Mouse (Mus musculus) forebrain, embryonic 11.5 days (tissue): ENCODE results near the gene Slc19a1. TPM values are rescaled to one million over a fixed set of nuclear protein-coding genes. Genes with fewer than 3 reads are reported as not detected.

Experiments used
- ATAC-seq: fragments of 200-750 bp; cut with Nextera tagmentation; replicated peaks from 2 replicates; pipeline ENCODE4 v1.8.0; 2017; ENCODE audit warnings: moderate TSS enrichment; ENCODE audit not compliant: low FRiP score
- DNase-seq: peaks from one replicate; pipeline ENCODE4 v3.0.0-alpha.2; 2017; ENCODE audit warnings: low spot score
- H3K27ac ChIP-seq: fragments of 300-500 bp; sonication (generic); 2 replicates; pipeline ENCODE4 v1.5.1; 2014; ENCODE audit warnings: low read depth, low read length
- H3K27me3 ChIP-seq: fragments of 300-500 bp; sonication (generic); 2 replicates; pipeline ENCODE4 v1.6.1; 2014; ENCODE audit warnings: mild to moderate bottlenecking, low read length, mixed read lengths; ENCODE audit not compliant: control insufficient read depth, insufficient read depth
- H3K36me3 ChIP-seq: fragments of 300-500 bp; sonication (generic); 2 replicates; pipeline ENCODE4 v1.6.1; 2014; ENCODE audit warnings: mild to moderate bottlenecking, low read length, moderate library complexity, mixed read lengths; ENCODE audit not compliant: control insufficient read depth, insufficient read depth
- H3K4me1 ChIP-seq: fragments of 300-500 bp; sonication (generic); replicated peaks from 2 replicates; pipeline ENCODE4 v1.6.1; 2014; ENCODE audit warnings: low read length, mixed read lengths; ENCODE audit not compliant: control insufficient read depth, insufficient read depth
- H3K4me2 ChIP-seq: fragments of 300-500 bp; sonication (generic); 2 replicates; pipeline ENCODE4 v1.6.1; 2014; ENCODE audit warnings: low read depth, mild to moderate bottlenecking, low read length, moderate library complexity, mixed read lengths; ENCODE audit not compliant: severe bottlenecking
- H3K4me3 ChIP-seq: fragments of 300-500 bp; sonication (generic); 2 replicates; pipeline ENCODE4 v1.5.1; 2014; ENCODE audit warnings: low read depth, low read length
- H3K9ac ChIP-seq: fragments of 300-500 bp; sonication (generic); 2 replicates; pipeline ENCODE4 v1.6.1; 2014; ENCODE audit warnings: low read length
- H3K9me3 ChIP-seq: fragments of 300-500 bp; sonication (generic); 2 replicates; pipeline ENCODE4 v1.6.1; 2016; ENCODE audit warnings: low read length, mixed read lengths; ENCODE audit not compliant: control insufficient read depth
- WGBS: fragments of 180-500 bp; shearing (Covaris S2); extraction: QIAGEN DNeasy Blood & Tissue Kit; methylation state at CpG from one replicate; pipeline ENCODE4 v1.1.7; 2014; 5-methylcytosine and 5-hydroxymethylcytosine counted together
- polyA plus RNA-seq: library from polyadenylated mRNA; unstranded; fragments of >200 nt; fragmentation: Nextera tagmentation; extraction: Ambion mirVana; gene quantifications from 2 replicates; pipeline ENCODE4 v1.2.1, GENCODE M21; 2014

Gene Slc19a1
- polyA plus RNA-seq, 1 experiment from 2014 or later = 34.8 TPM

DNA sequence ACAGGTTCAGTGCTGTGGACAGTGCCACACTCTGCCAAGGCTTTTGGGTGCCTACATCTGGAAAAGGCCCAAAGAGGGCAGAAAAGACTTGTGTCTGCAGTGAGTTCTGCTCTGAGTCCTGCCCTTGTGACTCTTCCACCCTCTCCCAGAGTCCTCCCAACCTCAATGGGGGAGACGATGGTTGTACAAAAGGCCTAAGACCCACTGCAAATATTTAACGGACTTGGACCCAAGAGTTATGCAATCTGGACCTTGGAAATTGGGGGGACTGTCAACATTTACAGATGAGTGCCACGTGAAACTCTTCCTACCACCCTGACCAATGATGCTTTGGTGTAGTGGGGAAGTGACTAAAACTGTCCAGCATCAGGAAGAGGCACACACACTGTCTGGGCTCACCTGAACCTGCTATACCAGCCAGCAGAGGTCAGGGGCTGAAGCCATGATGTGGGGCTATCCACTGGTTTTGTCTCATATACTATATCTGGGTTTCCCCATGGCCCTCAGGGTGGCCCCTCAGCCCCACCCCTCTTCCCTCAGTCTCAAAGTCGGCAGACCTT lies 59.6 kb downstream of the Slc19a1 start:
- no peaks in the 10 kb centered on the region; the same call in 1 of the 2 replicates for H3K36me3 ChIP-seq
- DNase-seq = no peak
- H3K9ac ChIP-seq = no peak overlapping the region
- 93% methylated on average over 4 of the region's 4 CpGs for WGBS
- H3K9me3 ChIP-seq = peaks cover 4% of the 10 kb centered on the region; the same call in 1 of the 2 replicates
- no peak overlapping the region for H3K4me2 ChIP-seq
- no peak overlapping the region for H3K27ac ChIP-seq
- ATAC-seq = no peak
- H3K4me1 ChIP-seq = no peaks in the 10 kb centered on the region
- no peaks in the 10 kb centered on the region for H3K27me3 ChIP-seq
- no peak overlapping the region for H3K4me3 ChIP-seq

- ATAC-seq (no peak), DNase-seq (no peak)
- no peaks in the 10 kb centered on the region for H3K27me3 ChIP-seq
- H3K4me3 ChIP-seq = no peak overlapping the region
- no peak overlapping the region for H3K27ac ChIP-seq
- no peak overlapping the region for H3K9ac ChIP-seq
- no peak overlapping the region for H3K4me2 ChIP-seq
- no peaks in the 10 kb centered on the region for H3K4me1 ChIP-seq
- H3K9me3 ChIP-seq = peaks cover 4% of the 10 kb centered on the region; the same call in 1 of the 2 replicates
- no peaks in the 10 kb centered on the region; the same call in 1 of the 2 replicates for H3K36me3 ChIP-seq
Measured at GRCm38 (mm10) chr10:77093817-77094216, 61.8 kb downstream of the Slc19a1 start.

DNA sequence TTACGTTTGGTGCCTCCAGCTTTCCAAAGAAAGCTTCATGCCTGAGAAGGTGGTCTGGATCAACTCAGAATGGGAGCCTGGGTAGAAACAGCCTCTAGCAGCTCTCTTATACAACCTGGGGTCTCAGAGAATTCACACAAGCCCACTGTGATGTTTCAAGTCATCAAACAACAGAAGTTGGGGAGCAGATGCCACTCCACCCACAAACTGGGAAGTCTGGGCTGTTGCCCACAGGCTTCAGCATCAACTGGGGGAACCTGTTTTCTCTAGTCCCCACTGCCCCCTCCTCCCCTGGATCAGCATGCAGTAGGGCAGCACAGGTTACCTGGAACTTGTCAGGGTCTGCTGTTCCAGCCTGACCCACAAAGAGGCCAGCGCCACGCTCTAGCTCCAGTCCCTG lies 63.6 kb downstream of the Slc19a1 start:
- Histone ChIP-seq H3K9me3 (peaks cover 4% of the 10 kb centered on the region; the same call in 1 of the 2 replicates), H3K27ac (no peak overlapping the region), H3K4me3 (no peak overlapping the region), H3K36me3 (no peaks in the 10 kb centered on the region; the same call in 1 of the 2 replicates), H3K9ac (no peak overlapping the region), H3K27me3 (no peaks in the 10 kb centered on the region), H3K4me2 (no peak overlapping the region), H3K4me1 (no peaks in the 10 kb centered on the region)
- ATAC-seq (no peak), DNase-seq (no peak)
- WGBS = 89% methylated on average over 3 of the region's 3 CpGs

DNA sequence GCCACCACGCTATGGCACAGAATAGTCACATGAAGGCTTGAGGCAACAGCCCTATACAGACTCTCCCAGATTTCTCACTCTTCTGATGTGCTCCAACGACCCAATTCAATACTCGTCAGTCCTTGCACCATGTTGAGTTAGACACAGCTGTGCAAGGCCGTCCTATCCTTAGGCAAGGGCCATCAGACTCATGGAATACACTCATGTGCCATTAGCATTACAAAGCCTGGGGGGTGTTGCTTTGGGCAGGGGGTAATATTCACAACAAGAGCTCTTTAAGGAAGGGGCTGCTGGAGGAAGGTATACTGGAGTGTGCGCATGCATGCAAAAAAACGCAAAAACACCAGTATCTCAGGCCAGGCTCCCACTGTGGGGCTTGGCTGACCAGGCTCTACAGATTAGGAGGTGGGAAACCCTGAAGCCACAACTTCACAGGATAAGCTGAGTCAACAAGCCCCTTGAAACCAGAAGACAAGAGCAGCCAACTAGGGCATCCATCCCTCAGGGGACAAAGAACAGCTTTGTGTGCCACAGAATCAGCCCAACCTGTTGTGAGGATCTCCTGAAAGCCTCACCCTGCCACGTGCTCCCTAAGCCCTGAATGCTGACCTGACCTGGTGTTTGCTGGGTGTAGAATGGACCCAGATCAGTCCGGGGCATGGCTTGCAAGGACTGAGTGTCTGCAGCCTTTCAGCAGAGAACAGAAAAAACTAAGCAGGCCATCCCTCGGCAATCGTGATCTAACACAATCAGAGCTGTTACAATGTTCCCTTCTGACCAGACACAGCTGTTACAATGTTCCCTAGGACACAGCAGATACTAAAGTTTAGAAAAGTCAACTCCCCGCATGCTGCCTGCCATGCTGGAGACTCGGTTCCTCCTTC lies 65.2 kb downstream of the Slc19a1 start:
- 62% methylated on average over 12 of the region's 12 CpGs for WGBS
- no peak overlapping the region for H3K4me2 ChIP-seq
- H3K36me3 ChIP-seq = no peaks in the 10 kb centered on the region; the same call in 1 of the 2 replicates
- H3K27ac ChIP-seq = no peak overlapping the region
- DNase-seq = no peak
- peaks cover 4% of the 10 kb centered on the region; the same call in 1 of the 2 replicates for H3K9me3 ChIP-seq
- no peaks in the 10 kb centered on the region for H3K4me1 ChIP-seq
- no peaks in the 10 kb centered on the region for H3K27me3 ChIP-seq
- no peak overlapping the region for H3K9ac ChIP-seq
- no peak overlapping the region for H3K4me3 ChIP-seq
- no peak for ATAC-seq

- Histone ChIP-seq H3K9ac (no peak overlapping the region), H3K4me1 (no peaks in the 10 kb centered on the region), H3K36me3 (no peaks in the 10 kb centered on the region; the same call in 1 of the 2 replicates), H3K9me3 (peaks cover 3% of the 10 kb centered on the region; the same call in 1 of the 2 replicates), H3K4me2 (no peak overlapping the region), H3K27ac (no peak overlapping the region), H3K27me3 (no peaks in the 10 kb centered on the region), H3K4me3 (no peak overlapping the region)
- DNase-seq (no peak), ATAC-seq (no peak)
- WGBS = 88% methylated on average over 4 of the region's 4 CpGs
Measured at GRCm38 (mm10) chr10:77097890-77098200, 65.8 kb downstream of the Slc19a1 start.

GRCm38 (mm10) chr10:77098619-77099018 lies 66.6 kb downstream of the Slc19a1 start:
- no peaks in the 10 kb centered on the region; the same call in 1 of the 2 replicates for H3K36me3 ChIP-seq

GRCm38 (mm10) chr10:77099777-77100176 lies 67.7 kb downstream of the Slc19a1 start:
- no peaks in the 10 kb centered on the region; the same call in 1 of the 2 replicates for H3K36me3 ChIP-seq
- no peaks in the 10 kb centered on the region for H3K9me3 ChIP-seq
- H3K27me3 ChIP-seq = no peaks in the 10 kb centered on the region
- H3K4me3 ChIP-seq = no peak overlapping the region
- WGBS = 81% methylated on average over 4 of the region's 4 CpGs
- DNase-seq = no peak
- no peak overlapping the region for H3K9ac ChIP-seq
- H3K4me2 ChIP-seq = no peak overlapping the region
- no peak for ATAC-seq
- no peak overlapping the region for H3K27ac ChIP-seq
- H3K4me1 ChIP-seq = no peaks in the 10 kb centered on the region

More at GRCm38 (mm10) chr10:77098619-77099018, 66.6 kb downstream of the Slc19a1 start:
- ATAC-seq = no peak
- Histone ChIP-seq H3K4me2 (no peak overlapping the region), H3K9me3 (no peaks in the 10 kb centered on the region), H3K9ac (no peak overlapping the region), H3K27me3 (no peaks in the 10 kb centered on the region), H3K4me3 (no peak overlapping the region), H3K27ac (no peak overlapping the region), H3K4me1 (no peaks in the 10 kb centered on the region)
- no peak for DNase-seq
- 98% methylated on average over 2 of the region's 2 CpGs for WGBS

DNA sequence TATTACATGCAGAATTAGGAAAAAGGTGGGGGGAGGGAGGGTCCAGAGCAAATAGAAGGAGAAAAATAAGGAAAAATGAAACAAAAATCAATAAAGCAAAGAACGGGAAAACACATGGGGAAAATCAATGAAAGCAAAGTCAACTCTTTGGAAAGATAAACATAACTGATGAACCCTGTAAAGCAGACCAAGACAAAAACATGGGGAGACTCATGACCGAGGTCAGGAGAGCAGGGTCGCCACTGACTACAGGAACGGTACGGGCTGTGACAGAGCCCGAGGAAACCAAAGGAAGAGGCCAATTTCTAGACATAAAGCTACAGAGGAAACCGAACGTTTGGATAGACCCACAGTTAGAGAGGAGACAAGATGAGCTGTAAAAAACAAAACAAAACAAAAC lies 71.6 kb downstream of the Slc19a1 start:
- no peak for ATAC-seq
- Histone ChIP-seq H3K27ac (no peak overlapping the region), H3K36me3 (no peaks in the 10 kb centered on the region), H3K4me1 (no peaks in the 10 kb centered on the region), H3K4me2 (no peak overlapping the region), H3K9me3 (no peaks in the 10 kb centered on the region), H3K4me3 (no peak overlapping the region), H3K9ac (no peak overlapping the region), H3K27me3 (no peaks in the 10 kb centered on the region)
- WGBS = 78% methylated on average over 8 of the region's 8 CpGs
- no peak for DNase-seq
